In genomic region chr1:135789815-135790214, GRCm38 (mm10) we compare ENCODE assay signal across 9 mouse cellular contexts. TPM values are rescaled to one million over a fixed set of nuclear protein-coding genes. Genes with fewer than 3 reads are reported as not detected.
DNase-seq lines count a peak whose midpoint lies in the region; ATAC-seq and TF ChIP-seq lines count a peak whose summit lies in the region.
"Had no signal": no experiment of that assay in that cellular context is flagged by ENCODE, and none has a peak within 500 bp of the region (broad histone marks: within the 10 kb centered on the region; RNA-seq: fewer than 3 reads in every experiment).

No protein-coding gene starts in this region.

- no peak overlapping the region for H3K4me2 ChIP-seq in intestine, postnatal 0 days (replicated peaks; ENCODE audit: low read depth)
- no peak overlapping the region for H3K4me2 ChIP-seq in intestine, embryonic 16.5 days (ENCODE audit: low read depth, low read length)
- no peak overlapping the region for H3K4me2 ChIP-seq in neural tube, embryonic 12.5 days (replicated peaks)

- 4% methylated on average over 5 of the region's 5 CpGs for WGBS in intestine, postnatal 0 days
- 16% methylated on average over 5 of the region's 5 CpGs for WGBS in intestine, embryonic 16.5 days
- 10% methylated on average over 5 of the region's 5 CpGs for whole genome bisulfite sequencing in limb, embryonic 10.5 days
- WGBS in neural tube, embryonic 12.5 days, result 12% methylated on average over 5 of the region's 5 CpGs

- TF ChIP-seq CTCF in intestine, postnatal 0 days (IDR thresholded peaks at IDR 0.05; ENCODE audit: low read depth), result peak; percentile 95
- TF ChIP-seq CTCF in gastrocnemius, adult 2 months (IDR thresholded peaks at IDR 0.05), result peak; percentile 90

- H3K9me3 ChIP-seq in intestine, postnatal 0 days (ENCODE audit: control insufficient read depth), result no peaks in the 10 kb centered on the region
- no peaks in the 10 kb centered on the region for H3K9me3 ChIP-seq in intestine, embryonic 16.5 days (ENCODE audit: control insufficient read depth, low read length)
- no peaks in the 10 kb centered on the region for H3K9me3 ChIP-seq in limb, embryonic 10.5 days (replicated peaks)
- H3K9me3 ChIP-seq in neural tube, embryonic 12.5 days, result no peaks in the 10 kb centered on the region

- no peak for ATAC-seq in intestine, postnatal 0 days
- no peak for ATAC-seq in intestine, embryonic 16.5 days
- ATAC-seq in neural tube, embryonic 12.5 days (ENCODE audit: low FRiP score, low read depth), result 0 out of 2 replicates have a peak, but pooled peaks have one; percentile 8

- H3K9ac ChIP-seq in intestine, postnatal 0 days (ENCODE audit: low read depth, low read length), result no peak overlapping the region
- H3K9ac ChIP-seq in intestine, embryonic 16.5 days (ENCODE audit: low read depth, low read length), result no peak overlapping the region
- H3K9ac ChIP-seq in neural tube, embryonic 12.5 days, result no peak overlapping the region

- H3K27ac ChIP-seq in intestine, postnatal 0 days (ENCODE audit: low read depth, low read length), result no peak overlapping the region
- H3K27ac ChIP-seq in intestine, embryonic 16.5 days (ENCODE audit: low read length), result no peak overlapping the region
- no peak overlapping the region for H3K27ac ChIP-seq in gastrocnemius, adult 2 months
- H3K27ac ChIP-seq in limb, embryonic 10.5 days, result no peak overlapping the region
- H3K27ac ChIP-seq in neural tube, embryonic 12.5 days, result no peak overlapping the region
- H3K27ac ChIP-seq: macrophage had no signal

- peak; percentile 84 for DNase-seq in ES-CJ7 (ENCODE audit: low read depth, low spot score)
- DNase-seq in c-Kit-positive CD71-positive TER-119-negative erythroid progenitor cells, embryonic 14.5 days (ENCODE audit: low read depth), result peak; percentile 69
- peak; percentile 81 for DNase-seq in gastrocnemius, adult 2 months
- peak; percentile 90 for DNase-seq in limb, embryonic 10.5 days (ENCODE audit: low spot score)
- peak; percentile 78 for DNase-seq in thymus, postnatal 25 days

- H3K4me3 ChIP-seq in intestine, postnatal 0 days (ENCODE audit: low read depth, low read length), result no peak overlapping the region
- H3K4me3 ChIP-seq in intestine, embryonic 16.5 days (ENCODE audit: low read length), result no peak overlapping the region
- no peak overlapping the region for H3K4me3 ChIP-seq in gastrocnemius, adult 2 months
- H3K4me3 ChIP-seq in limb, embryonic 10.5 days, result no peak overlapping the region
- H3K4me3 ChIP-seq in neural tube, embryonic 12.5 days, result no peak overlapping the region

- no peaks in the 10 kb centered on the region for H3K27me3 ChIP-seq in intestine, postnatal 0 days (replicated peaks; ENCODE audit: control insufficient read depth, insufficient read depth, low read length)
- H3K27me3 ChIP-seq in intestine, embryonic 16.5 days (replicated peaks; ENCODE audit: control insufficient read depth, insufficient read depth, low read length), result no peaks in the 10 kb centered on the region
- H3K27me3 ChIP-seq in limb, embryonic 10.5 days (ENCODE audit: low read depth, poor library complexity, severe bottlenecking), result peaks cover 22% of the 10 kb centered on the region
- H3K27me3 ChIP-seq in neural tube, embryonic 12.5 days (replicated peaks), result 0 out of 2 replicates have a peak, but pooled peaks cover 3% of the 10 kb centered on the region

- intact Hi-C loops in gastrocnemius, adult 2 months (cut with DNase I), result no loop called here

- peaks cover 21% of the 10 kb centered on the region for H3K4me1 ChIP-seq in intestine, postnatal 0 days (replicated peaks; ENCODE audit: control insufficient read depth, insufficient read depth, low read length)
- peaks cover 29% of the 10 kb centered on the region for H3K4me1 ChIP-seq in intestine, embryonic 16.5 days (ENCODE audit: control insufficient read depth, insufficient read depth, low read length)
- peaks cover 32% of the 10 kb centered on the region for H3K4me1 ChIP-seq in limb, embryonic 10.5 days
- H3K4me1 ChIP-seq in neural tube, embryonic 12.5 days, result peaks cover 13% of the 10 kb centered on the region

- H3K36me3 ChIP-seq in intestine, postnatal 0 days (ENCODE audit: control insufficient read depth, insufficient read depth), result no peaks in the 10 kb centered on the region
- H3K36me3 ChIP-seq in intestine, embryonic 16.5 days (ENCODE audit: control insufficient read depth, insufficient read depth, low read length), result no peaks in the 10 kb centered on the region
- no peaks in the 10 kb centered on the region for H3K36me3 ChIP-seq in limb, embryonic 10.5 days
- H3K36me3 ChIP-seq in neural tube, embryonic 12.5 days, result no peaks in the 10 kb centered on the region

RNA-seq across cellular contexts. Expression of gene Tnni1, which starts 10.6 kb away (rescaled TPM):
- polyA plus RNA-seq in intestine, postnatal 0 days (2015; fragmentation: Nextera tagmentation; extraction: Ambion mirVana), result 3.1 and 4.1 TPM in 2 replicates
- polyA plus RNA-seq in intestine, embryonic 16.5 days (2015; fragmentation: Nextera tagmentation; extraction: Ambion mirVana), result 6.4 and 8.7 TPM in 2 replicates
- 100 to 1,000 TPM; 184 to 604 TPM for total RNA-seq in gastrocnemius, adult 2 months (2021)
- 8.3 and 12.7 TPM in 2 replicates for polyA plus RNA-seq in limb, embryonic 10.5 days (2016; fragmentation: Nextera tagmentation; extraction: Ambion mirVana)
- polyA plus RNA-seq in neural tube, embryonic 12.5 days (2016; fragmentation: Nextera tagmentation; extraction: Ambion mirVana), result 27.4 and 41.5 TPM in 2 replicates
- polyA plus RNA-seq: macrophage had no signal

RNA-seq across cellular contexts. Expression of gene Phlda3, which starts 23.9 kb away (rescaled TPM):
- polyA plus RNA-seq in intestine, postnatal 0 days (2015; fragmentation: Nextera tagmentation; extraction: Ambion mirVana), result 22.0 and 22.5 TPM in 2 replicates
- polyA plus RNA-seq in intestine, embryonic 16.5 days (2015; fragmentation: Nextera tagmentation; extraction: Ambion mirVana), result 36.2 and 36.6 TPM in 2 replicates
- total RNA-seq in gastrocnemius, adult 2 months (2021), result 100 to 1,000 TPM in 1 of 2 experiments, 10 to 100 TPM in 1; 78.0 to 140 TPM
- polyA plus RNA-seq in limb, embryonic 10.5 days (2016; fragmentation: Nextera tagmentation; extraction: Ambion mirVana), result 30.2 and 33.0 TPM in 2 replicates
- 21.9 and 24.1 TPM in 2 replicates for polyA plus RNA-seq in neural tube, embryonic 12.5 days (2016; fragmentation: Nextera tagmentation; extraction: Ambion mirVana)

RNA-seq across cellular contexts. Expression of gene Lad1, which starts 28.6 kb away (rescaled TPM):
- 208 and 224 TPM in 2 replicates for polyA plus RNA-seq in intestine, postnatal 0 days (2015; fragmentation: Nextera tagmentation; extraction: Ambion mirVana)
- 260 and 283 TPM in 2 replicates for polyA plus RNA-seq in intestine, embryonic 16.5 days (2015; fragmentation: Nextera tagmentation; extraction: Ambion mirVana)
- not detected for total RNA-seq in gastrocnemius, adult 2 months (2021)
- polyA plus RNA-seq in limb, embryonic 10.5 days (2016; fragmentation: Nextera tagmentation; extraction: Ambion mirVana), result 5.1 and 6.0 TPM in 2 replicates
- polyA plus RNA-seq in neural tube, embryonic 12.5 days (2016; fragmentation: Nextera tagmentation; extraction: Ambion mirVana), result 0.68 and 0.75 TPM in 2 replicates

RNA-seq across cellular contexts. Expression of gene Tnnt2, which starts 46.3 kb away (rescaled TPM):
- polyA plus RNA-seq in intestine, postnatal 0 days (2015; fragmentation: Nextera tagmentation; extraction: Ambion mirVana), result 56.8 and 73.9 TPM in 2 replicates
- 23.5 and 26.7 TPM in 2 replicates for polyA plus RNA-seq in intestine, embryonic 16.5 days (2015; fragmentation: Nextera tagmentation; extraction: Ambion mirVana)
- 1 to 10 TPM in 1 of 2 experiments, under 1 TPM in 1; 0.77 to 3.3 TPM for total RNA-seq in gastrocnemius, adult 2 months (2021)
- polyA plus RNA-seq in limb, embryonic 10.5 days (2016; fragmentation: Nextera tagmentation; extraction: Ambion mirVana), result 2.1 and 4.0 TPM in 2 replicates
- polyA plus RNA-seq in neural tube, embryonic 12.5 days (2016; fragmentation: Nextera tagmentation; extraction: Ambion mirVana), result 13.3 and 19.4 TPM in 2 replicates
- polyA plus RNA-seq: macrophage had no signal

Comparison
In these comparisons a context has a peak if more than half of its experiments do, and no peak if none do; other contexts are left out.
1. RNA of gene Lad1, which starts 28.6 kb away (polyA plus RNA-seq): 260 to 283 TPM in intestine, embryonic 16.5 days and 208 to 224 TPM in intestine, postnatal 0 days; 5.1 to 6.0 TPM in limb, embryonic 10.5 days and 0.68 to 0.75 TPM in neural tube, embryonic 12.5 days; every median in the first group is over 10 times any median in the second.
2. Peak in every context shown above with its lines, with median percentiles within 50 percentile points of each other: DNase-seq.